Mouse (Mus musculus): ENCODE data around the gene Tm9sf3. TPM values are rescaled to one million over a fixed set of nuclear protein-coding genes. Genes with fewer than 3 reads are reported as not detected.

The Tm9sf3 gene
- polyA plus RNA-seq, 1 experiment, result 121 TPM

- Histone ChIP-seq H3K27ac (ENCODE audit: insufficient read depth, low read length) (no peak overlapping the region), H3K9ac (ENCODE audit: low read depth, poor library complexity, severe bottlenecking) (no peak overlapping the region), H3K9me3 (replicated peaks; ENCODE audit: control insufficient read depth, insufficient read depth, low read length, poor library complexity, severe bottlenecking) (no peaks in the 10 kb centered on the region), H3K4me1 (ENCODE audit: control insufficient read depth, insufficient read depth, low read length) (no peaks in the 10 kb centered on the region), H3K36me3 (ENCODE audit: control insufficient read depth, insufficient read depth, low read length, poor library complexity, severe bottlenecking) (no peaks in the 10 kb centered on the region), H3K4me3 (ENCODE audit: low read depth, low read length) (no peak overlapping the region), H3K27me3 (ENCODE audit: control insufficient read depth, insufficient read depth, low read length, poor library complexity, severe bottlenecking) (no peaks in the 10 kb centered on the region)
- TF ChIP-seq CTCF (IDR thresholded peaks at IDR 0.05; ENCODE audit: low read depth, low read length) (no peak), POLR2A (IDR thresholded peaks at IDR 0.05; ENCODE audit: insufficient read depth, low read length) (no peak), EP300 (IDR thresholded peaks at IDR 0.05; ENCODE audit: insufficient read depth, low read depth, low read length) (no peak)
These were observed 4.5 kb downstream of the Tm9sf3 start for GRCm38 (mm10) chr19:41259256-41259655.

GRCm38 (mm10) chr19:41258707-41259106, 5.1 kb downstream of the Tm9sf3 start:
- no peaks in the 10 kb centered on the region for H3K27me3 ChIP-seq (ENCODE audit: control insufficient read depth, insufficient read depth, low read length, poor library complexity, severe bottlenecking)
- no peak overlapping the region for H3K4me3 ChIP-seq (ENCODE audit: low read depth, low read length)
- no peak overlapping the region for H3K27ac ChIP-seq (ENCODE audit: insufficient read depth, low read length)
- H3K4me1 ChIP-seq (ENCODE audit: control insufficient read depth, insufficient read depth, low read length), result no peaks in the 10 kb centered on the region
- H3K9me3 ChIP-seq (replicated peaks; ENCODE audit: control insufficient read depth, insufficient read depth, low read length, poor library complexity, severe bottlenecking), result no peaks in the 10 kb centered on the region
- no peak overlapping the region for H3K9ac ChIP-seq (ENCODE audit: low read depth, poor library complexity, severe bottlenecking)
- TF ChIP-seq CTCF (IDR thresholded peaks at IDR 0.05; ENCODE audit: low read depth, low read length), result peak; percentile 45
- no peak for TF ChIP-seq POLR2A (IDR thresholded peaks at IDR 0.05; ENCODE audit: insufficient read depth, low read length)
- no peak for TF ChIP-seq EP300 (IDR thresholded peaks at IDR 0.05; ENCODE audit: insufficient read depth, low read depth, low read length)
- H3K36me3 ChIP-seq (ENCODE audit: control insufficient read depth, insufficient read depth, low read length, poor library complexity, severe bottlenecking), result no peaks in the 10 kb centered on the region

GRCm38 (mm10) chr19:41254584-41254983, 9.2 kb downstream of the Tm9sf3 start:
- no peak for TF ChIP-seq POLR2A (IDR thresholded peaks at IDR 0.05; ENCODE audit: insufficient read depth, low read length)
- no peak for TF ChIP-seq CTCF (IDR thresholded peaks at IDR 0.05; ENCODE audit: low read depth, low read length)
- TF ChIP-seq EP300 (IDR thresholded peaks at IDR 0.05; ENCODE audit: insufficient read depth, low read depth, low read length), result no peak
- H3K9ac ChIP-seq (ENCODE audit: low read depth, poor library complexity, severe bottlenecking), result no peak overlapping the region
- H3K4me3 ChIP-seq (ENCODE audit: low read depth, low read length), result no peak overlapping the region
- no peaks in the 10 kb centered on the region for H3K9me3 ChIP-seq (replicated peaks; ENCODE audit: control insufficient read depth, insufficient read depth, low read length, poor library complexity, severe bottlenecking)
- no peaks in the 10 kb centered on the region for H3K27me3 ChIP-seq (ENCODE audit: control insufficient read depth, insufficient read depth, low read length, poor library complexity, severe bottlenecking)
- H3K4me1 ChIP-seq (ENCODE audit: control insufficient read depth, insufficient read depth, low read length), result no peaks in the 10 kb centered on the region
- H3K27ac ChIP-seq (ENCODE audit: insufficient read depth, low read length), result no peak overlapping the region
- H3K36me3 ChIP-seq (ENCODE audit: control insufficient read depth, insufficient read depth, low read length, poor library complexity, severe bottlenecking), result no peaks in the 10 kb centered on the region; the same call in 1 of the 2 replicates

GRCm38 (mm10) chr19:41248968-41249367, 14.8 kb downstream of the Tm9sf3 start:
- H3K27ac ChIP-seq (ENCODE audit: insufficient read depth, low read length), result no peak overlapping the region
- H3K27me3 ChIP-seq (ENCODE audit: control insufficient read depth, insufficient read depth, low read length, poor library complexity, severe bottlenecking), result no peaks in the 10 kb centered on the region
- no peak for TF ChIP-seq EP300 (IDR thresholded peaks at IDR 0.05; ENCODE audit: insufficient read depth, low read depth, low read length)
- TF ChIP-seq CTCF (IDR thresholded peaks at IDR 0.05; ENCODE audit: low read depth, low read length), result no peak
- TF ChIP-seq POLR2A (IDR thresholded peaks at IDR 0.05; ENCODE audit: insufficient read depth, low read length), result no peak
- no peaks in the 10 kb centered on the region for H3K4me1 ChIP-seq (ENCODE audit: control insufficient read depth, insufficient read depth, low read length)
- H3K36me3 ChIP-seq (ENCODE audit: control insufficient read depth, insufficient read depth, low read length, poor library complexity, severe bottlenecking), result peaks cover 4% of the 10 kb centered on the region; the same call in 1 of the 2 replicates
- H3K9me3 ChIP-seq (replicated peaks; ENCODE audit: control insufficient read depth, insufficient read depth, low read length, poor library complexity, severe bottlenecking), result no peaks in the 10 kb centered on the region
- H3K4me3 ChIP-seq (ENCODE audit: low read depth, low read length), result no peak overlapping the region
- no peak overlapping the region for H3K9ac ChIP-seq (ENCODE audit: low read depth, poor library complexity, severe bottlenecking)

- H3K4me1 ChIP-seq (ENCODE audit: control insufficient read depth, insufficient read depth, low read length), result no peaks in the 10 kb centered on the region
- no peak overlapping the region for H3K4me3 ChIP-seq (ENCODE audit: low read depth, low read length)
- H3K9ac ChIP-seq (ENCODE audit: low read depth, poor library complexity, severe bottlenecking), result no peak overlapping the region
- no peak overlapping the region for H3K27ac ChIP-seq (ENCODE audit: insufficient read depth, low read length)
- TF ChIP-seq EP300 (IDR thresholded peaks at IDR 0.05; ENCODE audit: insufficient read depth, low read depth, low read length), result no peak
- H3K9me3 ChIP-seq (replicated peaks; ENCODE audit: control insufficient read depth, insufficient read depth, low read length, poor library complexity, severe bottlenecking), result no peaks in the 10 kb centered on the region
- H3K27me3 ChIP-seq (ENCODE audit: control insufficient read depth, insufficient read depth, low read length, poor library complexity, severe bottlenecking), result no peaks in the 10 kb centered on the region
- H3K36me3 ChIP-seq (ENCODE audit: control insufficient read depth, insufficient read depth, low read length, poor library complexity, severe bottlenecking), result peaks cover 5% of the 10 kb centered on the region; the same call in 1 of the 2 replicates
These were observed 15.5 kb downstream of the Tm9sf3 start for GRCm38 (mm10) chr19:41248271-41248670.

- TF ChIP-seq POLR2A (IDR thresholded peaks at IDR 0.05; ENCODE audit: insufficient read depth, low read length) (no peak), CTCF (IDR thresholded peaks at IDR 0.05; ENCODE audit: low read depth, low read length) (no peak), EP300 (IDR thresholded peaks at IDR 0.05; ENCODE audit: insufficient read depth, low read depth, low read length) (no peak)
- H3K9me3 ChIP-seq (replicated peaks; ENCODE audit: control insufficient read depth, insufficient read depth, low read length, poor library complexity, severe bottlenecking), result no peaks in the 10 kb centered on the region
- H3K36me3 ChIP-seq (ENCODE audit: control insufficient read depth, insufficient read depth, low read length, poor library complexity, severe bottlenecking), result peaks cover 7% of the 10 kb centered on the region; the same call in 1 of the 2 replicates
- no peak overlapping the region for H3K9ac ChIP-seq (ENCODE audit: low read depth, poor library complexity, severe bottlenecking)
- H3K27me3 ChIP-seq (ENCODE audit: control insufficient read depth, insufficient read depth, low read length, poor library complexity, severe bottlenecking), result no peaks in the 10 kb centered on the region
- no peaks in the 10 kb centered on the region for H3K4me1 ChIP-seq (ENCODE audit: control insufficient read depth, insufficient read depth, low read length)
- no peak overlapping the region for H3K4me3 ChIP-seq (ENCODE audit: low read depth, low read length)
- no peak overlapping the region for H3K27ac ChIP-seq (ENCODE audit: insufficient read depth, low read length)
These were observed 17.5 kb downstream of the Tm9sf3 start for GRCm38 (mm10) chr19:41246271-41246670.
